Mouse (Mus musculus): Measurements from ENCODE around the gene Spty2d1. TPM values are rescaled to one million over a fixed set of nuclear protein-coding genes. Genes with fewer than 3 reads are reported as not detected.

The Spty2d1 gene
- total and polyA plus RNA-seq, 3 experiments = 2.7 to 8.5 (median 6.9) TPM

DNA sequence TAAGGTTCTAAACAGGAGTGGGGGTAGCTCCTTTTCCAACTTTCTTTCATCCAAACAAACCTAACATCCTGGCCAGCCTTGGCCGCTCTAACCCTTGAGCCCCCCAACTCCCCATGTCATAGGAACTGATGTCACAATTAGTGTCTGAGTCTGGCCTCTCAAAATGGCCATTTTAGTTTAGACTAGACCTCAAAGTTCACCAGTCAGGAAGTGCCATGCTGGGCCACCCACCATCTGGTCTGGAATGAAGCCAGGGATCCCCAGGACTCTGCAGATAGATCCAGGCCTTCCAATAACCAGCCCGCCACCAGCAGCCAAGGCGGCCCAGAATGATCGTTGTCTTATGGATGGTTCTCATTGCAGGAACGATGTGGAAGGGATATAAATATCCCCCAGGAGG is 21.6 kb downstream of the Spty2d1 start:
- H3K27ac ChIP-seq = no peak overlapping the region
- intact Hi-C loops (cut with DNase I) = no loop called here
- TF ChIP-seq POLR2A (IDR thresholded peaks at IDR 0.05; ENCODE audit: insufficient read depth, low read depth, low read length) (no peak), CTCF (IDR thresholded peaks at IDR 0.05) (no peak), EP300 (IDR thresholded peaks at IDR 0.05; ENCODE audit: insufficient read depth, low read depth, low read length) (no peak)
- no peaks in the 10 kb centered on the region for H3K27me3 ChIP-seq (ENCODE audit: control insufficient read depth, insufficient read depth, low read length)
- no peak overlapping the region for H3K4me3 ChIP-seq
- 42% methylated on average over 5 of the region's 5 CpGs for WGBS
- no peaks in the 10 kb centered on the region for H3K4me1 ChIP-seq (ENCODE audit: control insufficient read depth, insufficient read depth, low read length)
- H3K36me3 ChIP-seq (ENCODE audit: control insufficient read depth, insufficient read depth, low read length) = no peaks in the 10 kb centered on the region
- no peaks in the 10 kb centered on the region for H3K79me2 ChIP-seq (replicated peaks; ENCODE audit: control insufficient read depth, insufficient read depth, low read length)
- no peak for DNase-seq
- no peak overlapping the region for H3K9ac ChIP-seq (ENCODE audit: low read depth, low read length)

DNA sequence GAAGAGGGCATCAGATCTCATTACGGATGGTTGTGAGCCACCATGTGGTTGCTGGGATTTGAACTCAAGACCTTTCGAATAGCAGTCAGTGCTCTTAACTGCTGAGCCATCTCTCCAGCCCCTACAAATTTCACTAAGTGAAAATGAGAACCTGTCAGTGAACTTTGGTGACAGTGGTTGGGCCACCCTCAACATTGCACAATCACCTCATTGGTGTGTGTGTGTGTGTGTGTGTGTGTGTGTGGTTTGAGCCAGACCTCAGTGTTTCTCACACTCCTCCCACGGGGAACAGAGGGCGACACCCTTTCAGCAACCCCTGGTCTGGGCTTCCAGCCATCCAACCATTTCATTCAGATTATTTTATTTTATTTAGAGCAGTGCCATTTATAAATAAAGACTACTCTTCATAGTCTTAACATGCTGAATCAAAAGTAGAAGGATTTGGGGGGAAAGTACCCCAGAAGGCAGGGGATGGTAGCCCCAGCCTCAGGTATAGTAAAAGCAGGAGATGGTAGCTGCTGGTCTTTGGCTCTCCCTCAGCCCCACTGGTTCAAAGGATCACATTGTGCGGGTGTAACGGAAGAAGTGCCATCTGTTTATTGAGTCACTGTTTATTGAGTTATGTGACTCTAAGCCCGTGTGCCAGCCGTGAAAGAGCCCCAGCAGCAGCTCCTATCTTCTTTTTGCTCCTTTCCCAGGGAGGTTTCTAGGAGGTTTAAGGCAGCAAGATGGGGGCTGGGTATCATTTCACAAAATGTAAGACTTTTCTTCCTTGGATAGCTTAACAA is 22.3 kb downstream of the Spty2d1 start:
- no peak for TF ChIP-seq EP300 (IDR thresholded peaks at IDR 0.05; ENCODE audit: insufficient read depth, low read depth, low read length)
- no peak for TF ChIP-seq POLR2A (IDR thresholded peaks at IDR 0.05; ENCODE audit: insufficient read depth, low read depth, low read length)
- TF ChIP-seq CTCF (IDR thresholded peaks at IDR 0.05) = no peak
- no peak overlapping the region for H3K27ac ChIP-seq
- H3K36me3 ChIP-seq (ENCODE audit: control insufficient read depth, insufficient read depth, low read length) = no peaks in the 10 kb centered on the region
- peak in 1 of 2 experiments; percentile 17 for DNase-seq
- no peaks in the 10 kb centered on the region for H3K4me1 ChIP-seq (ENCODE audit: control insufficient read depth, insufficient read depth, low read length)
- no peak overlapping the region for H3K4me3 ChIP-seq
- WGBS = 41% methylated on average over 8 of the region's 8 CpGs
- no peaks in the 10 kb centered on the region for H3K79me2 ChIP-seq (replicated peaks; ENCODE audit: control insufficient read depth, insufficient read depth, low read length)
- H3K27me3 ChIP-seq (ENCODE audit: control insufficient read depth, insufficient read depth, low read length) = no peaks in the 10 kb centered on the region
- no peak overlapping the region for H3K9ac ChIP-seq (ENCODE audit: low read depth, low read length)
- intact Hi-C loops (cut with DNase I) = no loop called here

DNA sequence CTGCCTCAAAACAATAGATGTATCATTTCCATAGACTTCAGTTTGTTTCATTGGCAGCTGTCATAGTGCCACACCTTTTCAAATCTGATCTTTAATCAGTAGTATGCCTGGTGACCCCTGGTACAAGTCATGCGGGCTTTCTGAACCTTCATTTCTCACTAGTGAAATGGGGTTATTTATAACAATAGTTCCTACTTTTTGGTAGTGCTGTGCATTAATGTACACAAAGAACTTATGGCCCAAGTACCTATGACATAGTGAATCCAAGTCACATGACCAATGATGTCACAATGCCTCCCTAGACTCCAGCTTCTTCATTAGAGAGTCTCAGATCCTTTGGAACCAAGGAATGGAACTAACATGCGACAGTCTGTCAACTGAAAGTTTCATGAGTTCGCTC is 24.9 kb downstream of the Spty2d1 start, which contains the start of gene Gm9999:
Gene Gm9999, plus strand, starts transcription at position 301 of the 400 bp plus-strand sequence.
- intact Hi-C loops (cut with DNase I) = no loop called here
- Histone ChIP-seq H3K79me2 (replicated peaks; ENCODE audit: control insufficient read depth, insufficient read depth, low read length) (no peaks in the 10 kb centered on the region), H3K9ac (ENCODE audit: low read depth, low read length) (no peak within 1 kb of the TSS), H3K4me3 (no peak within 1 kb of the TSS), H3K4me1 (ENCODE audit: control insufficient read depth, insufficient read depth, low read length) (no peaks in the 10 kb centered on the region), H3K27me3 (ENCODE audit: control insufficient read depth, insufficient read depth, low read length) (no peaks in the 10 kb centered on the region), H3K27ac (no peak within 1 kb of the TSS), H3K36me3 (ENCODE audit: control insufficient read depth, insufficient read depth, low read length) (no peaks in the 10 kb centered on the region)
- no peak for DNase-seq
- no peak for TF ChIP-seq EP300 (IDR thresholded peaks at IDR 0.05; ENCODE audit: insufficient read depth, low read depth, low read length)
- TF ChIP-seq CTCF (IDR thresholded peaks at IDR 0.05) = no peak
- TF ChIP-seq POLR2A (IDR thresholded peaks at IDR 0.05; ENCODE audit: insufficient read depth, low read depth, low read length) = no peak
- 85% methylated on average over 3 of the region's 3 CpGs for WGBS

DNA sequence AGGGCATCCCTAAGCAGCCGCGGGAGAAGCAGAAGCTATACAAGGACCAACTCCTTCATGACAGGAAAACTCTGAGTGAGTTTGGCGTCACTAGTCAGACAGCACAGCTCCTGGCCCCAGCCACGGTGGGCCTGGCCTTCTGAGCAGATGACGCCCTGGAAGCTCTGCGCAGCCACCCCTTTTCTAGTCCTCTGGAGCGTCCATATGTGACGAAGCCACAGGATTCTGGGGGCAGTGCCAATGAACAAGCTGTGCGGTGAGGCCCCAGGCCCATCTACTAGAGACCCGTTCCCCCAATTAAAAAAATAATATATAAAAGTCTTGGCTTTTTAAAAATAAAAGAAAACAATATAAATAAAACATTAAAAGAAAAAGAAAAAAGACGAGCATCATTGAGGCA is 32.8 kb downstream of the Spty2d1 start:
- Histone ChIP-seq H3K36me3 (ENCODE audit: control insufficient read depth, insufficient read depth, low read length) (no peaks in the 10 kb centered on the region), H3K79me2 (replicated peaks; ENCODE audit: control insufficient read depth, insufficient read depth, low read length) (no peaks in the 10 kb centered on the region), H3K4me3 (no peak overlapping the region), H3K9ac (ENCODE audit: low read depth, low read length) (no peak overlapping the region), H3K4me1 (ENCODE audit: control insufficient read depth, insufficient read depth, low read length) (no peaks in the 10 kb centered on the region), H3K27me3 (ENCODE audit: control insufficient read depth, insufficient read depth, low read length) (no peaks in the 10 kb centered on the region), H3K27ac (no peak overlapping the region)
- TF ChIP-seq CTCF (IDR thresholded peaks at IDR 0.05) = no peak
- TF ChIP-seq POLR2A (IDR thresholded peaks at IDR 0.05; ENCODE audit: insufficient read depth, low read depth, low read length) = no peak
- no peak for TF ChIP-seq EP300 (IDR thresholded peaks at IDR 0.05; ENCODE audit: insufficient read depth, low read depth, low read length)
- DNase-seq = no peak
- WGBS = 85% methylated on average over 11 of the region's 11 CpGs
- intact Hi-C loops (cut with DNase I) = no loop called here

DNA sequence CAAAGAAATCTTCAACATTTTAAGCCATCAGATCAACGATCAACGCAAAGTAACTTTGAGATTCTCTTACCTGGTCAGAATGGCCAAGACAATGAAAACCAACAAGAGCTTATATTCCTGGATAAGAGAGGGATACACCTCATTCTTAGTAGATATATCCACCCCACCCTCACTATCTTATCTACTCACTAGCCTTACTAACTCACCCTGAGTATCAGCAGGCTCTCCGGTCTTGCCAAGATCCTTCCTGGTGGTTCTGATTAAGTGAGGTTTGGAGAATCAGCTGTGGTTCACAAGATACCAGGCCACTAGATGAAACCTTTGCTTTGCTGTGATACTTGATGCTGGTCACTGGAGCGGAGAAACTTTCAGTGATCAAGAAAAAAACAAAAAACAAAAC is 33.6 kb downstream of the Spty2d1 start:
- WGBS = 91% methylated on average over 4 of the region's 4 CpGs
- H3K4me3 ChIP-seq = no peak overlapping the region
- H3K79me2 ChIP-seq (replicated peaks; ENCODE audit: control insufficient read depth, insufficient read depth, low read length) = no peaks in the 10 kb centered on the region
- H3K36me3 ChIP-seq (ENCODE audit: control insufficient read depth, insufficient read depth, low read length) = no peaks in the 10 kb centered on the region
- no peak for TF ChIP-seq CTCF (IDR thresholded peaks at IDR 0.05)
- TF ChIP-seq EP300 (IDR thresholded peaks at IDR 0.05; ENCODE audit: insufficient read depth, low read depth, low read length) = no peak
- no peak for TF ChIP-seq POLR2A (IDR thresholded peaks at IDR 0.05; ENCODE audit: insufficient read depth, low read depth, low read length)
- H3K9ac ChIP-seq (ENCODE audit: low read depth, low read length) = no peak overlapping the region
- no peaks in the 10 kb centered on the region for H3K27me3 ChIP-seq (ENCODE audit: control insufficient read depth, insufficient read depth, low read length)
- no peak for DNase-seq
- intact Hi-C loops (cut with DNase I) = no loop called here
- H3K4me1 ChIP-seq (ENCODE audit: control insufficient read depth, insufficient read depth, low read length) = no peaks in the 10 kb centered on the region
- H3K27ac ChIP-seq = no peak overlapping the region

DNA sequence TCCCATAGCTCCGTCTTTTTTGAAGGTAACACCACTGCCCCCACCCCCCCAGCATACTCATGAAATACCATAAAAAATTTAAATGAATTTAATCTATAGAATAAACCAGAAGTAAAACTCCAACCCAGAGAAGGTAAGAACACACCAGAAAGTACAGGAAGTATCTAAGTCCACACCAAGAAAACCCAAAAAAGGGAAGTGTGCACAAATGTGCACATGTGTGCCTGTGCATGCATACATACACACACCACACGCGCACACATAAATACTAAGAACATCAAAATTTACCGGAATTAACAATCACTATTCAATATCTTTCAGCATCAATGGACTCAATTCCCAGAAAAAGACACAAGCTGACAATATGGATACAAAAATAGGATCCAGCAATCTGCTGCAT is 38.3 kb downstream of the Spty2d1 start:
- intact Hi-C loops (cut with DNase I) = no loop called here
- H3K79me2 ChIP-seq (replicated peaks; ENCODE audit: control insufficient read depth, insufficient read depth, low read length) = no peaks in the 10 kb centered on the region

More for the DNA sequence above, 38.3 kb downstream of the Spty2d1 start:
- TF ChIP-seq CTCF (IDR thresholded peaks at IDR 0.05) (no peak), POLR2A (IDR thresholded peaks at IDR 0.05; ENCODE audit: insufficient read depth, low read depth, low read length) (no peak), EP300 (IDR thresholded peaks at IDR 0.05; ENCODE audit: insufficient read depth, low read depth, low read length) (no peak)
- Histone ChIP-seq H3K27me3 (ENCODE audit: control insufficient read depth, insufficient read depth, low read length) (no peaks in the 10 kb centered on the region), H3K27ac (no peak overlapping the region), H3K9ac (ENCODE audit: low read depth, low read length) (no peak overlapping the region), H3K4me3 (no peak overlapping the region), H3K4me1 (ENCODE audit: control insufficient read depth, insufficient read depth, low read length) (no peaks in the 10 kb centered on the region), H3K36me3 (ENCODE audit: control insufficient read depth, insufficient read depth, low read length) (no peaks in the 10 kb centered on the region)
- DNase-seq = no peak
- 85% methylated on average over 4 of the region's 4 CpGs for WGBS

All from heart, adult 2 months (tissue).